Mouse (Mus musculus) testis, adult 2 months (tissue): Measurements from ENCODE around the gene Anks6. TPM values are rescaled to one million over a fixed set of nuclear protein-coding genes. Genes with fewer than 3 reads are reported as not detected.

Experiments used
- H3K27ac ChIP-seq: fragments of 200-500 bp; 2 replicates; pipeline ENCODE4 v1.5.1; 2012; ENCODE audit warnings: low read depth, low read length; ENCODE audit not compliant: control insufficient read depth, insufficient read depth
- H3K27me3 ChIP-seq: fragments of 200-500 bp; 2 replicates; pipeline ENCODE4 v1.6.1; 2012; ENCODE audit warnings: mild to moderate bottlenecking, low read length, moderate library complexity; ENCODE audit not compliant: control insufficient read depth, insufficient read depth
- H3K36me3 ChIP-seq: fragments of 200-500 bp; 2 replicates; pipeline ENCODE4 v1.6.1; 2012; ENCODE audit warnings: mild to moderate bottlenecking, low read length; ENCODE audit not compliant: control insufficient read depth, insufficient read depth
- H3K4me1 ChIP-seq: fragments of 200-500 bp; 2 replicates; pipeline ENCODE4 v1.6.1; 2012; ENCODE audit warnings: low read length; ENCODE audit not compliant: control insufficient read depth, insufficient read depth
- H3K4me3 ChIP-seq: fragments of 200-500 bp; 2 replicates; pipeline ENCODE4 v1.5.1; 2012; ENCODE audit warnings: low read depth, mild to moderate bottlenecking, low read length, moderate library complexity, mixed read lengths; ENCODE audit not compliant: control insufficient read depth
- CTCF ChIP-seq: fragments of 200-500 bp; IDR thresholded peaks from 2 replicates; pipeline ENCODE4 v1.5.1; 2012; ENCODE audit warnings: low read depth, mild to moderate bottlenecking, inconsistent platforms, low read length, moderate library complexity; ENCODE audit not compliant: control insufficient read depth, insufficient read depth, insufficient replicate concordance
- POLR2A ChIP-seq: fragments of 200-500 bp; IDR thresholded peaks from 2 replicates; pipeline ENCODE4 v1.6.1; 2012; ENCODE audit warnings: low read depth, mild to moderate bottlenecking, inconsistent platforms, low read length, moderate library complexity; ENCODE audit not compliant: control insufficient read depth
- polyA plus RNA-seq: library from polyadenylated mRNA; depleted of rRNA; stranded (reverse); fragments of >200 nt; gene quantifications from 2 replicates; pipeline ENCODE4 v1.2.3, GENCODE M21; 2012

Anks6 gene
- polyA plus RNA-seq, 1 experiment, result 4.3 TPM

GRCm38 (mm10) chr4:46991959-46992316 is 65.3 kb downstream of the Anks6 start:
- H3K27me3 ChIP-seq, result no peaks in the 10 kb centered on the region
- no peaks in the 10 kb centered on the region for H3K36me3 ChIP-seq
- H3K4me3 ChIP-seq, result no peak overlapping the region; the same call in 1 of the 2 replicates
- TF ChIP-seq POLR2A (no peak), CTCF (no peak)
- peaks cover 9% of the 10 kb centered on the region for H3K4me1 ChIP-seq
- no peak overlapping the region for H3K27ac ChIP-seq

GRCm38 (mm10) chr4:46991016-46991958 is 65.9 kb downstream of the Anks6 start, which contains the start of gene Gabbr2:
Gabbr2 (minus strand) TSS chr4:46991873.
- H3K4me3 ChIP-seq, result peak within 1 kb of the TSS; percentile 16; the same call in 1 of the 2 replicates
- no peak for TF ChIP-seq CTCF
- no peak for TF ChIP-seq POLR2A
- peaks cover 9% of the 10 kb centered on the region for H3K4me1 ChIP-seq
- H3K27ac ChIP-seq, result no peak within 1 kb of the TSS
- no peaks in the 10 kb centered on the region for H3K36me3 ChIP-seq
- no peaks in the 10 kb centered on the region for H3K27me3 ChIP-seq

- Histone ChIP-seq H3K27me3 (no peaks in the 10 kb centered on the region), H3K4me1 (peaks cover 9% of the 10 kb centered on the region), H3K27ac (no peak overlapping the region), H3K4me3 (peak overlapping the region; percentile 1; the same call in 1 of the 2 replicates), H3K36me3 (no peaks in the 10 kb centered on the region)
- TF ChIP-seq CTCF (no peak), POLR2A (no peak)
Observed at GRCm38 (mm10) chr4:46990281-46991015, 66.8 kb downstream of the Anks6 start.

- H3K4me1 ChIP-seq, result peaks cover 9% of the 10 kb centered on the region
- no peak overlapping the region for H3K4me3 ChIP-seq
- no peaks in the 10 kb centered on the region for H3K36me3 ChIP-seq
- TF ChIP-seq POLR2A, result no peak
- TF ChIP-seq CTCF, result no peak
- H3K27ac ChIP-seq, result no peak overlapping the region
- H3K27me3 ChIP-seq, result no peaks in the 10 kb centered on the region
Observed at GRCm38 (mm10) chr4:46989842-46990241, 67.4 kb downstream of the Anks6 start.

- H3K4me1 ChIP-seq, result peaks cover 9% of the 10 kb centered on the region
- TF ChIP-seq CTCF, result no peak
- no peak for TF ChIP-seq POLR2A
- H3K27ac ChIP-seq, result no peak overlapping the region
- no peak overlapping the region for H3K4me3 ChIP-seq
- H3K36me3 ChIP-seq, result no peaks in the 10 kb centered on the region
- H3K27me3 ChIP-seq, result no peaks in the 10 kb centered on the region
Observed at GRCm38 (mm10) chr4:46988824-46989223, 68.4 kb downstream of the Anks6 start.

- TF ChIP-seq POLR2A, result no peak
- TF ChIP-seq CTCF, result no peak
- H3K36me3 ChIP-seq, result no peaks in the 10 kb centered on the region
- H3K27me3 ChIP-seq, result no peaks in the 10 kb centered on the region
- H3K4me1 ChIP-seq, result peaks cover 9% of the 10 kb centered on the region
- H3K4me3 ChIP-seq, result no peak overlapping the region
- no peak overlapping the region for H3K27ac ChIP-seq
Observed at GRCm38 (mm10) chr4:46988257-46988656, 69.0 kb downstream of the Anks6 start.

- TF ChIP-seq CTCF, result no peak
- Histone ChIP-seq H3K27ac (no peak overlapping the region), H3K27me3 (no peaks in the 10 kb centered on the region), H3K4me1 (peaks cover 9% of the 10 kb centered on the region), H3K4me3 (no peak overlapping the region), H3K36me3 (no peaks in the 10 kb centered on the region)
Observed at GRCm38 (mm10) chr4:46987809-46988208, 69.4 kb downstream of the Anks6 start.
